Mouse (Mus musculus) regulatory T cell (primary cell): Measurements from ENCODE around the gene Gm10135.
"Not testable (repeated sequence)": the region's sequence is repeated elsewhere in the genome, so short reads cannot be mapped to it uniquely, and the experiment has no call there.

Experiments used
- in situ Hi-C: fragments of 300-600 bp; cut with MboI, MseI; formaldehyde crosslinking; loops from one replicate; pipeline ENCODE4 v1.15.1; 2025; ENCODE audit warnings: high pct_unique_total_duplicates

Gene Gm10135

GRCm38 (mm10) chr5:72974602-72975001 lies at the start of gene Gm10135:
TSS of gene Gm10135 (minus strand) at chr5:72974702.
- in situ Hi-C loops, result loop anchor here (5.0 kb wide), 1 partner anchor 67 kb away; no protein-coding TSS in a partner anchor

GRCm38 (mm10) chr5:73023801-73024200 lies 49.3 kb upstream of the Gm10135 start:
- in situ Hi-C loops, result no loop called here

GRCm38 (mm10) chr5:73014745-73015144 lies 40.2 kb upstream of the Gm10135 start:
- in situ Hi-C loops, result loop anchor here (5.0 kb wide), 1 partner anchor 432 kb away; the partner anchor contains the start of gene Zar1

GRCm38 (mm10) chr5:73013611-73014287 lies 39.2 kb upstream of the Gm10135 start:
- in situ Hi-C loops, result loop anchor here (5.0 kb wide), 1 partner anchor 431 kb away; the partner anchor contains the start of gene Zar1

GRCm38 (mm10) chr5:73012884-73013610 lies 38.5 kb upstream of the Gm10135 start:
- in situ Hi-C loops, result loop anchor here (5.0 kb wide), 1 partner anchor 431 kb away; the partner anchor contains the start of gene Zar1

GRCm38 (mm10) chr5:73011806-73012205 lies 37.3 kb upstream of the Gm10135 start:
- in situ Hi-C loops, result loop anchor here (5.0 kb wide), 1 partner anchor 430 kb away; the partner anchor contains the start of gene Zar1

- in situ Hi-C loops, result not testable (repeated sequence)
Observed at GRCm38 (mm10) chr5:73008230-73008629, 33.7 kb upstream of the Gm10135 start.

- in situ Hi-C loops, result no loop called here
Observed at GRCm38 (mm10) chr5:73007582-73007959, 33.1 kb upstream of the Gm10135 start.

- in situ Hi-C loops, result no loop called here
Observed at GRCm38 (mm10) chr5:73006784-73007581, 32.5 kb upstream of the Gm10135 start, which contains the start of gene Slc10a4. TSS of gene Slc10a4 (plus strand) at chr5:73006883.

GRCm38 (mm10) chr5:73004046-73004445 lies 29.5 kb upstream of the Gm10135 start:
- in situ Hi-C loops, result no loop called here

- in situ Hi-C loops, result loop anchor here (5.0 kb wide), 1 partner anchor 401 kb away; no protein-coding TSS in a partner anchor
Observed at GRCm38 (mm10) chr5:72998546-72998945, 24.0 kb upstream of the Gm10135 start.

GRCm38 (mm10) chr5:72995379-72995778 lies 20.9 kb upstream of the Gm10135 start:
- in situ Hi-C loops, result loop anchor here (5.0 kb wide), 1 partner anchor 398 kb away; no protein-coding TSS in a partner anchor

- in situ Hi-C loops, result loop anchor here (5.0 kb wide), 1 partner anchor 398 kb away; no protein-coding TSS in a partner anchor
Observed at GRCm38 (mm10) chr5:72994928-72995327, 20.4 kb upstream of the Gm10135 start.

GRCm38 (mm10) chr5:72994424-72994823 lies 19.9 kb upstream of the Gm10135 start:
- in situ Hi-C loops, result no loop called here

GRCm38 (mm10) chr5:72992474-72992873 lies 18.0 kb upstream of the Gm10135 start:
- in situ Hi-C loops, result no loop called here

GRCm38 (mm10) chr5:72989756-72990155 lies 15.3 kb upstream of the Gm10135 start:
- in situ Hi-C loops, result loop anchor here (5.0 to 10.0 kb wide), 2 partner anchors 58 to 85 kb away; no protein-coding TSS in a partner anchor

GRCm38 (mm10) chr5:72987786-72988185 lies 13.3 kb upstream of the Gm10135 start:
- in situ Hi-C loops, result loop anchor here (5.0 to 10.0 kb wide), 2 partner anchors 60 to 87 kb away; no protein-coding TSS in a partner anchor

- in situ Hi-C loops, result loop anchor here (10.0 kb wide), 1 partner anchor 91 kb away; no protein-coding TSS in a partner anchor
Observed at GRCm38 (mm10) chr5:72984091-72984490, 9.6 kb upstream of the Gm10135 start.

- in situ Hi-C loops, result no loop called here
Observed at GRCm38 (mm10) chr5:72976539-72976938, 2.0 kb upstream of the Gm10135 start.

GRCm38 (mm10) chr5:72975996-72976395 lies 1.5 kb upstream of the Gm10135 start:
- in situ Hi-C loops, result no loop called here

GRCm38 (mm10) chr5:72972934-72973333 lies 1.6 kb downstream of the Gm10135 start:
- in situ Hi-C loops, result loop anchor here (5.0 kb wide), 1 partner anchor 66 kb away; no protein-coding TSS in a partner anchor
